Mouse (Mus musculus) C2C12 (cell line): Measurements from ENCODE around the gene Stambp.

Experiments used
- CEBPB ChIP-seq: IDR thresholded peaks from one replicate; pipeline ENCODE4 v1.6.1; 2011; ENCODE audit warnings: low read depth, mild to moderate bottlenecking, control low read depth, moderate library complexity
- CTCF ChIP-seq: IDR thresholded peaks from one replicate; pipeline ENCODE4 v1.5.1; 2011; ENCODE audit not compliant: control insufficient read depth, insufficient read depth, insufficient read length
- MAX ChIP-seq: IDR thresholded peaks from one replicate; pipeline ENCODE4 v1.6.1; 2011; ENCODE audit warnings: mild to moderate bottlenecking, control low read depth
- MYOD1 ChIP-seq: IDR thresholded peaks from one replicate; pipeline ENCODE4 v1.6.1; 2011; ENCODE audit warnings: low read depth; ENCODE audit not compliant: control insufficient read depth, insufficient read length
- MYOG ChIP-seq: IDR thresholded peaks from one replicate; pipeline ENCODE4 v1.6.1; 2011; ENCODE audit not compliant: control insufficient read depth, insufficient read length; ENCODE audit errors: extremely low read depth

- no peak for TF ChIP-seq CTCF
- no peak for TF ChIP-seq MAX
- no peak for TF ChIP-seq MYOD1
- no peak for TF ChIP-seq MYOG
- TF ChIP-seq CEBPB = no peak
These were observed 69.9 kb downstream of the Stambp start for GRCm38 (mm10) chr6:83502656-83503055.
